Mouse (Mus musculus): ENCODE measurements at regions not wholly inside any gene's neighbourhood (a gene's known extent, or its start where the extent isn't known, plus 50 kb on each side); places are given as distances from the start of the nearest gene placed in this dataset.
A peak's percentile ranks its signal among the peaks of the same experiment; 100 is the strongest.

- DNase-seq = peak; percentile 14
Measured at GRCm38 (mm10) chr2:66961808-66962519, 177.2 kb upstream of the Scn7a start.

DNA sequence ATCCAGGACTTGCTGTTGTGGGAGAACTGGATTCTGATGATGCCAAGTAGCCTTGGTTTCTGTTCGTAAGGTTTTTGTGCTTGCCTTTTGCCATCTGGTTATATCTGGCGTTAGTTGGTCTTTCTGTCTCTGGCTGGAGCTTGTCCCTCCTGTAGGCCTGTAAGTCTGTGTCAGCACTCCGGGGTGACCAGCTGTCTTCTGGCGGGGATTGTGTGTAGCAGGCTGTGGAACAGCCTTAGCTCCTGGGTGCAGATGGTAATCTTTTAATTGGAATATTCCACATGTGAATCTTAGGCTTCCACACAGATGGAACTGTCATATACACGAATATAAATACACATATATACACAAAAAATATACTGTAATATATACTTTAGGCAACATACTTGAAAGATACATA, 156.5 kb upstream of the Scn7a start:
- DNase-seq = no peak

- no peak for DNase-seq
Measured at GRCm38 (mm10) chr2:66898032-66898431, 113.3 kb upstream of the Scn7a start.

GRCm38 (mm10) chr2:66867457-66868216, 82.9 kb upstream of the Scn7a start:
- DNase-seq = no peak
